Mouse (Mus musculus) liver, embryonic 13.5 days (tissue): ENCODE data around the gene Wrap73. TPM values are rescaled to one million over a fixed set of nuclear protein-coding genes. Genes with fewer than 3 reads are reported as not detected.

Experiments
- ATAC-seq: fragments of 200-750 bp; cut with Nextera tagmentation; 2 replicates; pipeline ENCODE4 v1.8.0; 2017; ENCODE audit warnings: low read depth, mild to moderate bottlenecking, moderate number of reproducible peaks, moderate library complexity
- DNase-seq: peaks from one replicate; pipeline ENCODE4 v3.0.0; 2022
- H3K27ac ChIP-seq: fragments of 300-500 bp; sonication (generic); 2 replicates; pipeline ENCODE4 v1.5.1; 2015; ENCODE audit warnings: moderate library complexity, mild to moderate bottlenecking, inconsistent platforms
- H3K27me3 ChIP-seq: fragments of 300-500 bp; sonication (generic); 2 replicates; pipeline ENCODE4 v1.6.1; 2015; ENCODE audit warnings: mild to moderate bottlenecking, inconsistent platforms
- H3K36me3 ChIP-seq: fragments of 300-500 bp; sonication (generic); 2 replicates; pipeline ENCODE4 v1.6.1; 2015; ENCODE audit warnings: mild to moderate bottlenecking, inconsistent platforms
- H3K4me1 ChIP-seq: fragments of 300-500 bp; sonication (generic); replicated peaks from 2 replicates; pipeline ENCODE4 v1.6.1; 2015; ENCODE audit warnings: inconsistent platforms
- H3K4me2 ChIP-seq: fragments of 300-500 bp; sonication (generic); 2 replicates; pipeline ENCODE4 v1.6.1; 2015; ENCODE audit warnings: inconsistent platforms, mild to moderate bottlenecking, moderate library complexity
- H3K4me3 ChIP-seq: fragments of 300-500 bp; sonication (generic); replicated peaks from 2 replicates; pipeline ENCODE4 v1.5.1; 2015; ENCODE audit warnings: mild to moderate bottlenecking, inconsistent platforms
- H3K9ac ChIP-seq: fragments of 300-500 bp; sonication (generic); 2 replicates; pipeline ENCODE4 v1.6.1; 2015; ENCODE audit warnings: mild to moderate bottlenecking, inconsistent platforms
- H3K9me3 ChIP-seq: fragments of 300-500 bp; sonication (generic); replicated peaks from 2 replicates; pipeline ENCODE4 v1.6.1; 2016; ENCODE audit warnings: inconsistent platforms
- WGBS: fragments of 180-500 bp; shearing (Covaris S2); methylation state at CpG from one replicate; pipeline ENCODE4 v1.1.7; 2015; ENCODE audit not compliant: insufficient replicate concordance; 5-methylcytosine and 5-hydroxymethylcytosine counted together
- polyA plus RNA-seq: library from polyadenylated mRNA; unstranded; fragments of >200 nt; fragmentation: Nextera tagmentation; extraction: Ambion mirVana; gene quantifications from 2 replicates; pipeline ENCODE4 v1.2.1, GENCODE M21; 2015

Gene Wrap73
- polyA plus RNA-seq, 1 experiment from 2014 or later: 29.9 TPM

DNA sequence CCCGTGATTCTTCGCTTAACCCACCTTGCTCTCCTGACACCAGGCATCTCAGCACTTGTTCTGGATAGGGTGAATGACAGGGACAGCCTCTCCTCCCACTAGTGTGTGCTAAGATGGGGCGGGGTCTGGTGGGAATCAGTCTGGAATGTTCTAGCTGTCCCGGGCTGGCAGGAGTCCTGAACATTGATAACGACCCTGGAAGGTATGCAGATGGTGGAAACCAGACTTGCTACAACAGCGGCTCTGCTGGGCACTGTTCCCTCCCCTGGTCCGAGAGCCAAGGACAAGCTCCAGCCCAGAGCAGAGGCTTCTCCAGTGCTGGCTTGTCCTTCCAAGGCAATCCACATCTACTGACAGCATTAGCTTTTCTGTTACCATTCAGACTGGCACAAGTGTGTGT lies 71.4 kb downstream of the Wrap73 start:
- H3K27me3 ChIP-seq: 0 out of 2 replicates have a peak, but pooled peaks cover 12% of the 10 kb centered on the region
- H3K4me3 ChIP-seq: no peak overlapping the region
- 57% methylated on average over 7 of the region's 7 CpGs for WGBS
- ATAC-seq (no peak), DNase-seq (no peak)
- H3K36me3 ChIP-seq: no peaks in the 10 kb centered on the region
- H3K9me3 ChIP-seq: no peaks in the 10 kb centered on the region
- no peak overlapping the region for H3K4me2 ChIP-seq
- H3K27ac ChIP-seq: no peak overlapping the region
- peaks cover 16% of the 10 kb centered on the region for H3K4me1 ChIP-seq
- H3K9ac ChIP-seq: no peak overlapping the region

DNA sequence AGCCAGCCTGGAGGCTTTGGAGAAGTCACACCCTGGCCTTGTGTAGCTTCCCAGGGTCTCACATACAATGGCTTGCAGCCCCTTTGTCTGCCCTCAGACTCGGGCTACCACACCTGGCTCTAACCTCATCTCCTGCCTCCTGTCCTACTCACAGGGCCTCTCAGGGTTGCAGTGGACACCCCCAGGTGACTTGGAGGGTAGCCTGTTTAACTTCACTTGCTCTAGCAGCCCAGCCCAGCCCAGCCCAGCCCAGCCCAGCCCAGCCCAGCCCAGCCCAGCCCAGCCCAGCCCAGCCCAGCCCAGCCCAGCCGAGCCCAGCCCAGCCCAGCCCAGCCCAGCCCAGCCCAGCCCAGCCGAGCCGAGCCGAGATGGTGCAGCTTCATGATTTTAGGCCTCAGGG lies 71.9 kb downstream of the Wrap73 start:
- H3K27me3 ChIP-seq: 0 out of 2 replicates have a peak, but pooled peaks cover 9% of the 10 kb centered on the region
- 10% methylated on average over 5 of the region's 5 CpGs for WGBS
- H3K4me3 ChIP-seq: no peak overlapping the region
- ATAC-seq (0 out of 2 replicates have a peak, but pooled peaks have one; percentile 35), DNase-seq (no peak)
- no peak overlapping the region for H3K27ac ChIP-seq
- H3K9me3 ChIP-seq: no peaks in the 10 kb centered on the region
- H3K4me2 ChIP-seq: no peak overlapping the region
- H3K4me1 ChIP-seq: peaks cover 16% of the 10 kb centered on the region
- no peaks in the 10 kb centered on the region for H3K36me3 ChIP-seq
- H3K9ac ChIP-seq: no peak overlapping the region

Other genes starting within 250 kb of the Wrap73 start
- gene A430005L14Rik, start 185.1 kb upstream of the Wrap73 start, polyA plus RNA-seq: 67.8 and 70.3 TPM in 2 replicates
- 11.0 and 11.1 TPM in 2 replicates for gene Dffb, start 167.2 kb upstream of the Wrap73 start, polyA plus RNA-seq
- gene Cep104, start 167.2 kb upstream of the Wrap73 start, polyA plus RNA-seq: 6.3 and 8.7 TPM in 2 replicates
- gene Lrrc47, start 130.6 kb upstream of the Wrap73 start, polyA plus RNA-seq: 19.1 and 20.3 TPM in 2 replicates
- gene Smim1, start 116.1 kb upstream of the Wrap73 start, polyA plus RNA-seq: 327 and 398 TPM in 2 replicates
- gene Ccdc27, start 99.7 kb upstream of the Wrap73 start, polyA plus RNA-seq: 0.07 TPM in 1 of 2 replicates, not detected in the other
- gene Trp73, start 2.2 kb upstream of the Wrap73 start, polyA plus RNA-seq: 0.17 TPM in 1 of 2 replicates, not detected in the other
- 138 and 145 TPM in 2 replicates for gene Tprgl, start 18.3 kb downstream of the Wrap73 start, polyA plus RNA-seq
- 1.5 and 1.6 TPM in 2 replicates for gene Megf6, start 28.4 kb downstream of the Wrap73 start, polyA plus RNA-seq
- gene Arhgef16, start 159.3 kb downstream of the Wrap73 start, polyA plus RNA-seq: 4.2 and 5.0 TPM in 2 replicates
- not detected in 2 replicates for gene B230104I21Rik, start 193.8 kb downstream of the Wrap73 start, polyA plus RNA-seq